Mouse (Mus musculus) kidney, adult 2 months (tissue): Measurements from ENCODE around the gene 2310009B15Rik. TPM values are rescaled to one million over a fixed set of nuclear protein-coding genes. Genes with fewer than 3 reads are reported as not detected.

Experiments used
- DNase-seq: peaks from one replicate; pipeline ENCODE4 v3.0.0; 2021
- H3K27ac ChIP-seq: fragments of 200-500 bp; 2 replicates; pipeline ENCODE4 v1.5.1; 2012; ENCODE audit warnings: low read depth, low read length, control low read depth, inconsistent platforms; ENCODE audit not compliant: insufficient read depth
- H3K27me3 ChIP-seq: fragments of 200-500 bp; replicated peaks from 2 replicates; pipeline ENCODE4 v1.6.1; 2012; ENCODE audit warnings: mild to moderate bottlenecking, moderate library complexity, low read length, inconsistent platforms; ENCODE audit not compliant: control insufficient read depth, insufficient read depth
- H3K36me3 ChIP-seq: fragments of 200-500 bp; 2 replicates; pipeline ENCODE4 v1.6.1; 2012; ENCODE audit warnings: mild to moderate bottlenecking, moderate library complexity, low read length, inconsistent platforms; ENCODE audit not compliant: control insufficient read depth, insufficient read depth
- H3K4me1 ChIP-seq: fragments of 200-500 bp; 2 replicates; pipeline ENCODE4 v1.6.1; 2011; ENCODE audit warnings: low read length; ENCODE audit not compliant: control insufficient read depth, insufficient read depth
- H3K4me3 ChIP-seq: fragments of 200-500 bp; 2 replicates; pipeline ENCODE4 v1.5.1; 2011; ENCODE audit warnings: mild to moderate bottlenecking, low read depth, low read length, control low read depth; ENCODE audit not compliant: insufficient read depth
- CTCF ChIP-seq: fragments of 200-500 bp; conservative IDR thresholded peaks from 2 replicates; pipeline ENCODE4 v1.5.1; 2011; ENCODE audit warnings: low read depth, mild to moderate bottlenecking, control low read depth, low read length, moderate library complexity, mixed read lengths; ENCODE audit not compliant: insufficient read depth, insufficient read length
- POLR2A ChIP-seq: fragments of 200-500 bp; IDR thresholded peaks from one replicate; pipeline ENCODE4 v1.6.1; 2011; ENCODE audit warnings: low read depth, low read length, control low read depth
- WGBS: fragments of 180-500 bp; shearing (Covaris S2); methylation state at CpG from one replicate; pipeline ENCODE4 v1.1.7; 2018; 5-methylcytosine and 5-hydroxymethylcytosine counted together
- polyA plus RNA-seq: library from polyadenylated mRNA; depleted of rRNA; stranded (reverse); fragments of >200 nt; gene quantifications from 2 replicates; pipeline ENCODE4 v1.2.3, GENCODE M21; 2012

Gene 2310009B15Rik
- polyA plus RNA-seq, 1 experiment: 23.1 TPM

- Histone ChIP-seq H3K27me3 (no peaks in the 10 kb centered on the region), H3K36me3 (no peaks in the 10 kb centered on the region), H3K4me3 (no peak overlapping the region), H3K4me1 (no peaks in the 10 kb centered on the region), H3K27ac (no peak overlapping the region)
- DNase-seq: peak; percentile 2
- TF ChIP-seq POLR2A (no peak), CTCF (no peak)
- WGBS: 61% methylated on average over 16 of the region's 16 CpGs
These were observed 19.9 kb upstream of the 2310009B15Rik start for GRCm38 (mm10) chr1:138876371-138877045.

- Histone ChIP-seq H3K27ac (no peak overlapping the region), H3K4me3 (no peak overlapping the region), H3K36me3 (no peaks in the 10 kb centered on the region; the same call in 1 of the 2 replicates), H3K27me3 (peaks cover 8% of the 10 kb centered on the region), H3K4me1 (peaks cover 2% of the 10 kb centered on the region)
- 96% methylated on average over 1 of the region's 1 CpGs for WGBS
- TF ChIP-seq CTCF (no peak), POLR2A (no peak)
- DNase-seq: no peak
These were observed 5.8 kb downstream of the 2310009B15Rik start for GRCm38 (mm10) chr1:138850823-138851222.

GRCm38 (mm10) chr1:138850161-138850539 lies 6.5 kb downstream of the 2310009B15Rik start:
- TF ChIP-seq POLR2A: no peak
- no peak for TF ChIP-seq CTCF
- no peak overlapping the region for H3K4me3 ChIP-seq
- 90% methylated on average over 4 of the region's 4 CpGs for WGBS
- H3K4me1 ChIP-seq: peaks cover 2% of the 10 kb centered on the region
- H3K27ac ChIP-seq: no peak overlapping the region
- peaks cover 10% of the 10 kb centered on the region for H3K27me3 ChIP-seq
- H3K36me3 ChIP-seq: no peaks in the 10 kb centered on the region; the same call in 1 of the 2 replicates
- no peak for DNase-seq

- no peak overlapping the region for H3K27ac ChIP-seq
- TF ChIP-seq CTCF (no peak), POLR2A (no peak)
- 21% methylated on average over 8 of the region's 8 CpGs for WGBS
- H3K4me1 ChIP-seq: peaks cover 2% of the 10 kb centered on the region
- DNase-seq: no peak
- no peak overlapping the region for H3K4me3 ChIP-seq
- peaks cover 11% of the 10 kb centered on the region for H3K27me3 ChIP-seq
- H3K36me3 ChIP-seq: no peaks in the 10 kb centered on the region; the same call in 1 of the 2 replicates
These were observed 7.0 kb downstream of the 2310009B15Rik start for GRCm38 (mm10) chr1:138849531-138850160.

DNA sequence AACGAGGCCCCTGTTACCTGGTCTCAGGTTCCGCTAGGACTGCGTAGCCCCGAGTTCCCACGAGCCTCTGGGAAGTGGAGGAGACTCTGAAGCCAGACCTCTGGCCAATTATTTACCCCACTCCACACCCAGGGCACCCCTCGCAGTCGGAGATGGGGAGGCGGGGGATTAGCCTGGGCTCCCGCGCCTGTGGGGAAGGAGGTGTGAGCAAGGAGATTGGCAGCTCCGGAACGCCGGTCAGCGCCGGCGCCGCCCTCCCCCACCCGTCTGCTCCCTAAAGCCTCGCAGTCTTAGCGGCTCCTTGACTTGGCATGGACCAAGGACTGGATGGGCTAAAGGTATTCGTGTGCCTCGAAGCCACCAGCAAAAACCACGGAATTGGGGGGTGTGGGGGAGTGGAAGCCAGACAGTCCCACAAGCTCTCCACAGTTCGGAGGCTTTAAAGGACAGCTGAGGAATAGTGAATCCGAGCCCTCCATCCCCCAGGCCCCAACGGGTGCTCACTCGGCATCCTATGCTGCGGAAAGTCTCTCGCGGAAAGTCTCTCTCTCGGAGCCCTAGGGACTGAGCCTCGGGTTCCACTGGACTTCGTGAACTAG lies 8.0 kb downstream of the 2310009B15Rik start, which contains the start of gene Lhx9:
Lhx9 (minus strand) TSS at position 67 of the 599 bp plus-strand sequence.
- Histone ChIP-seq H3K27me3 (peaks cover 12% of the 10 kb centered on the region), H3K4me3 (no peak within 1 kb of the TSS), H3K27ac (no peak within 1 kb of the TSS), H3K36me3 (no peaks in the 10 kb centered on the region; the same call in 1 of the 2 replicates), H3K4me1 (peaks cover 4% of the 10 kb centered on the region)
- DNase-seq: peak; percentile 19
- WGBS: 2% methylated on average over 33 of the region's 33 CpGs
- no peak for TF ChIP-seq CTCF
- TF ChIP-seq POLR2A: no peak

- TF ChIP-seq CTCF: no peak
- Histone ChIP-seq H3K4me1 (peaks cover 9% of the 10 kb centered on the region), H3K27ac (no peak overlapping the region), H3K4me3 (no peak overlapping the region), H3K36me3 (no peaks in the 10 kb centered on the region; the same call in 1 of the 2 replicates), H3K27me3 (peaks cover 15% of the 10 kb centered on the region)
- DNase-seq: no peak
- WGBS: 2% methylated on average over 16 of the region's 16 CpGs
These were observed 8.6 kb downstream of the 2310009B15Rik start for GRCm38 (mm10) chr1:138848026-138848425.

DNA sequence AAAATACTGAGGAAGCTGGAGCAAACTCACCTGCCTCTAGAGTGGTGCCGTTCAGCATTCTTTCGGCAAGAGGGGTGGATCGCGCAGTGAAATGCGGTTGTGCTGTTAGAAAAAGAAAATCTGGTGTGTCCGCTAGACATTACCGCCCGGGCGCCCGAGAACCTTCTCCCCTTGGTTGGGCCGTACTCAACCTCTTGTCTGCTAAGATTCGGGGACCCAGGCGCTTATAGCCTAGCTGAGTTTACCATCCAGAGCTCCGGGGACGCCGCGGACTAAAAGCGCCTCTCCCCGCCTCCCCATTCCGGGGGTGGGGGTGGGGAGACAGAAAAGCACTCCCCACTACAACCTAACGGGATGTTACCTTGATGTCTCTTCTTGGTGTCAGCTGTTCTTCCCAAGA lies 9.5 kb downstream of the 2310009B15Rik start:
- no peak overlapping the region for H3K4me3 ChIP-seq
- H3K27me3 ChIP-seq: peaks cover 19% of the 10 kb centered on the region
- no peak overlapping the region for H3K27ac ChIP-seq
- peaks cover 9% of the 10 kb centered on the region for H3K4me1 ChIP-seq
- WGBS: 6% methylated on average over 21 of the region's 21 CpGs
- no peak for TF ChIP-seq CTCF
- no peak for TF ChIP-seq POLR2A
- H3K36me3 ChIP-seq: no peaks in the 10 kb centered on the region; the same call in 1 of the 2 replicates
- no peak for DNase-seq
